Mouse (Mus musculus): ENCODE measurements at regions not wholly inside any gene's neighbourhood (a gene's known extent, or its start where the extent isn't known, plus 50 kb on each side); places are given as distances from the start of the nearest gene placed in this dataset.
"Not testable (repeated sequence)": the region's sequence is repeated elsewhere in the genome, so short reads cannot be mapped to it uniquely, and the experiment has no call there.

- Histone ChIP-seq H3K9ac (ENCODE audit: control insufficient read depth, low read depth, low read length, poor library complexity, severe bottlenecking) (no peak overlapping the region), H3K27ac (ENCODE audit: control insufficient read depth, low read depth, low read length) (no peak overlapping the region), H3K36me3 (ENCODE audit: control insufficient read depth in 1 of 2, insufficient read depth in 2 of 2, low read length in 2 of 2) (no peaks in the 10 kb centered on the region), H3K4me3 (ENCODE audit: control insufficient read depth in 1 of 2, insufficient read depth in 1 of 2, low read depth in 2 of 2, low read length in 2 of 2) (no peak overlapping the region), H3K4me1 (ENCODE audit: control insufficient read depth in 1 of 2, insufficient read depth in 2 of 2, low read length in 2 of 2) (no peaks in the 10 kb centered on the region), H3K27me3 (ENCODE audit: control insufficient read depth in 1 of 2, insufficient read depth in 2 of 2, low read length in 2 of 2) (no peaks in the 10 kb centered on the region), H3K9me3 (replicated peaks; ENCODE audit: insufficient read depth, low read length) (no peaks in the 10 kb centered on the region), H3K79me2 (ENCODE audit: control insufficient read depth, insufficient read depth, low read length, poor library complexity) (no peaks in the 10 kb centered on the region)
- TF ChIP-seq POLR2AphosphoS5 (IDR thresholded peaks at IDR 0.05; ENCODE audit: borderline replicate concordance, low read depth, low read length) (no peak), MYB (IDR thresholded peaks at IDR 0.05; ENCODE audit: low read depth, low read length) (no peak)
- no peak for DNase-seq (ENCODE audit: low read depth, low spot score)
These were observed 836.3 kb downstream of the Cetn3 start for GRCm38 (mm10) chr13:82619005-82619653.

GRCm38 (mm10) chr13:82620036-82620435 lies 837.2 kb downstream of the Cetn3 start:
- Histone ChIP-seq H3K4me1 (ENCODE audit: control insufficient read depth in 1 of 2, insufficient read depth in 2 of 2, low read length in 2 of 2) (no peaks in the 10 kb centered on the region), H3K4me3 (ENCODE audit: control insufficient read depth in 1 of 2, insufficient read depth in 1 of 2, low read depth in 2 of 2, low read length in 2 of 2) (no peak overlapping the region), H3K27me3 (ENCODE audit: control insufficient read depth in 1 of 2, insufficient read depth in 2 of 2, low read length in 2 of 2) (no peaks in the 10 kb centered on the region), H3K9ac (ENCODE audit: control insufficient read depth, low read depth, low read length, poor library complexity, severe bottlenecking) (no peak overlapping the region), H3K79me2 (ENCODE audit: control insufficient read depth, insufficient read depth, low read length, poor library complexity) (no peaks in the 10 kb centered on the region), H3K9me3 (replicated peaks; ENCODE audit: insufficient read depth, low read length) (no peaks in the 10 kb centered on the region), H3K27ac (ENCODE audit: control insufficient read depth, low read depth, low read length) (no peak overlapping the region), H3K36me3 (ENCODE audit: control insufficient read depth in 1 of 2, insufficient read depth in 2 of 2, low read length in 2 of 2) (no peaks in the 10 kb centered on the region)
- TF ChIP-seq NRF1 (IDR thresholded peaks at IDR 0.05; ENCODE audit: insufficient read depth, low read depth, low read length, poor library complexity, severe bottlenecking) (no peak), E2F4 (IDR thresholded peaks at IDR 0.05; ENCODE audit: borderline replicate concordance, low read depth, low read length) (no peak), POLR2AphosphoS5 (IDR thresholded peaks at IDR 0.05; ENCODE audit: borderline replicate concordance, low read depth, low read length) (no peak), MYB (IDR thresholded peaks at IDR 0.05; ENCODE audit: low read depth, low read length) (no peak), USF2 (IDR thresholded peaks at IDR 0.05; ENCODE audit: borderline replicate concordance in 1 of 2, insufficient read depth in 1 of 2, low read depth in 1 of 2, low read length in 2 of 2) (no peak), TBP (IDR thresholded peaks at IDR 0.05; ENCODE audit: low read depth, low read length) (no peak), NELFE (IDR thresholded peaks at IDR 0.05; ENCODE audit: low read depth, low read length) (no peak), GATA1 (IDR thresholded peaks at IDR 0.05; ENCODE audit: low read depth, low read length) (no peak), MAZ (IDR thresholded peaks at IDR 0.05; ENCODE audit: low read depth, low read length) (no peak), HCFC1 (IDR thresholded peaks at IDR 0.05; ENCODE audit: low read depth, low read length) (no peak), GABPA (IDR thresholded peaks at IDR 0.05; ENCODE audit: low read depth, low read length) (no peak), ZMIZ1 (IDR thresholded peaks at IDR 0.05; ENCODE audit: low read depth, low read length) (no peak), CHD1 (IDR thresholded peaks at IDR 0.05; ENCODE audit: low read depth, low read length) (no peak)
- DNase-seq (ENCODE audit: low read depth, low spot score) = no peak

- no peak overlapping the region for H3K27ac ChIP-seq (ENCODE audit: control insufficient read depth, low read depth, low read length)
- no peaks in the 10 kb centered on the region for H3K9me3 ChIP-seq (replicated peaks; ENCODE audit: insufficient read depth, low read length)
- H3K4me1 ChIP-seq (ENCODE audit: control insufficient read depth in 1 of 2, insufficient read depth in 2 of 2, low read length in 2 of 2) = no peaks in the 10 kb centered on the region
- no peak overlapping the region for H3K4me3 ChIP-seq (ENCODE audit: control insufficient read depth in 1 of 2, insufficient read depth in 1 of 2, low read depth in 2 of 2, low read length in 2 of 2)
- no peak overlapping the region for H3K9ac ChIP-seq (ENCODE audit: control insufficient read depth, low read depth, low read length, poor library complexity, severe bottlenecking)
- H3K27me3 ChIP-seq (ENCODE audit: control insufficient read depth in 1 of 2, insufficient read depth in 2 of 2, low read length in 2 of 2) = no peaks in the 10 kb centered on the region
- no peaks in the 10 kb centered on the region for H3K36me3 ChIP-seq (ENCODE audit: control insufficient read depth in 1 of 2, insufficient read depth in 2 of 2, low read length in 2 of 2)
- H3K79me2 ChIP-seq (ENCODE audit: control insufficient read depth, insufficient read depth, low read length, poor library complexity) = no peaks in the 10 kb centered on the region
- DNase-seq (ENCODE audit: low read depth, low spot score) = no peak
- TF ChIP-seq UBTF (IDR thresholded peaks at IDR 0.05; ENCODE audit: borderline replicate concordance, insufficient read depth, low read depth, low read length) (no peak), KAT2A (conservative IDR thresholded peaks at IDR 0.05; ENCODE audit: low read depth, low read length) (no peak)
These were observed 837.9 kb downstream of the Cetn3 start for GRCm38 (mm10) chr13:82620749-82621148.

- H3K9ac ChIP-seq (ENCODE audit: control insufficient read depth, low read depth, low read length, poor library complexity, severe bottlenecking) = not testable (repeated sequence)
These were observed 845.9 kb downstream of the Cetn3 start for GRCm38 (mm10) chr13:82628727-82629126.

More at GRCm38 (mm10) chr13:82628727-82629126, 845.9 kb downstream of the Cetn3 start:
- not testable (repeated sequence) for H3K4me1 ChIP-seq (ENCODE audit: control insufficient read depth in 1 of 2, insufficient read depth in 2 of 2, low read length in 2 of 2); DNase-seq (ENCODE audit: low read depth, low spot score); H3K9me3 ChIP-seq (replicated peaks; ENCODE audit: insufficient read depth, low read length); H3K79me2 ChIP-seq (ENCODE audit: control insufficient read depth, insufficient read depth, low read length, poor library complexity); H3K27me3 ChIP-seq (ENCODE audit: control insufficient read depth in 1 of 2, insufficient read depth in 2 of 2, low read length in 2 of 2); H3K27ac ChIP-seq (ENCODE audit: control insufficient read depth, low read depth, low read length); H3K36me3 ChIP-seq (ENCODE audit: control insufficient read depth in 1 of 2, insufficient read depth in 2 of 2, low read length in 2 of 2); H3K4me3 ChIP-seq (ENCODE audit: control insufficient read depth in 1 of 2, insufficient read depth in 1 of 2, low read depth in 2 of 2, low read length in 2 of 2)

All from MEL (cell line).